Mouse (Mus musculus) v-Abl transformed pro-B cells (cell line): ENCODE data around the gene Usp2.
"Not testable (repeated sequence)": the region's sequence is repeated elsewhere in the genome, so short reads cannot be mapped to it uniquely, and the experiment has no call there.

Experiments
- in situ Hi-C, 2 experiments: fragments of 400-800 bp; cut with MboI; formaldehyde crosslinking; loops; one replicate each; pipeline ENCODE4 v1.15.1; 2025; ENCODE audit not compliant: unreplicated experiment in 2 of 2

Gene Usp2

GRCm38 (mm10) chr9:44111909-44112308, 45.1 kb downstream of the Usp2 start:
- in situ Hi-C loops, result not testable (repeated sequence)

DNA sequence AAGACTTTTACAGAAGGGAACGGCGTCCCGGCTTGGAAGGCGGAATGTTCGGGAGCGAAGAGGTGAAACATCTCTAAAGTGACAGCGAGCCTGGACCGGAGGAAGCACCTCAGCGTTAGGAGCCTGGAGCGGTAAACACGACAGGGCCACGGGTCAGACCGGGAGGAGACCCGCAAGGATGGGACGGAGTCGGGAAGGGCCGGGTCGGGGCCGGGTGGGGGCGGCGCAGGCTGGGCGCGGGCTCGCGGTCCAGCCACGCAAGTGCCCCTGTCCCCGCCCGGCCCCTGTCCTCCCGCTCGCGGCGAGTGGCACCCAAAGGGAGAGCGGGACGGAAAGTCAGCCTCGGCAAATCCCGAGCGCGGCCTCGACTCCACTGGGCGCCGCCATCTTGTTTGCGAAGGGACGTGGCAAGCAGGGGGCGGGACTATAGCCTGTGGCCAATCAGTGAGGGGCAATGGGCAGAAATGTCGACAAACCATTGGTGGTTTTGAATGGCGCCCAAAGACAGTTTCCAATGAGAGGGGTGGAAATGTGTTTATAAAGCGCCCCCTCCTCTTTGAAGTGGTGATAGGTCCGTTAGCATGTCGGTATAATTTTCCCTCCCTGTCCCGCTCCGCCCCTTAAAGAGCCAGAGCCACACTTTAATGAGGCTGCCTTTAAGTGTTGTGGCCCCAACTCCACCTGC, 46.4 kb downstream of the Usp2 start, which contains the start of the genes Gm49380 and Rnf26:
Gene Gm49380 (minus strand): TSS at position 396 of the 685 bp plus-strand sequence.
Gene Rnf26 (minus strand): TSS at position 413 of the 685 bp plus-strand sequence.
- in situ Hi-C loops, result no loop called here

DNA sequence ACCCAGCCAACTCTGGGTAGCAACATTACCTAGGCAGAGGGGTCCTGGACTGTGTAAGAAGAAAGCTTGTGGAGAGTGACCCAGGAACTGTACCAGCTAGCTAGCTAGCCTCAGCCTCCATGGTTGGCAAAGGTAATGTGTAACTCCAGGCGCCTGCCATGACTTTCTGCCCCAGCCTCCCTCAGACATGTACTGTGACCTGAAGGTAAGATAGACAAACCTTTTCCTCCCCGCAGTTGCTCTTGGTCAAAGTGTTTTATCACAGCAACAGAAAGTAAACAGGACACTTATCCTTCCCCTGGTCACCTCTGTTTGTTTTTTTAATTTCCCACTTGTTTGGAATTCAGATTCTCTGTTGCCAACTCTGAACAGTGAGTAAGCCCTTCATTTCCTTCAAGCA, 47.6 kb downstream of the Usp2 start:
- in situ Hi-C loops, result no loop called here

DNA sequence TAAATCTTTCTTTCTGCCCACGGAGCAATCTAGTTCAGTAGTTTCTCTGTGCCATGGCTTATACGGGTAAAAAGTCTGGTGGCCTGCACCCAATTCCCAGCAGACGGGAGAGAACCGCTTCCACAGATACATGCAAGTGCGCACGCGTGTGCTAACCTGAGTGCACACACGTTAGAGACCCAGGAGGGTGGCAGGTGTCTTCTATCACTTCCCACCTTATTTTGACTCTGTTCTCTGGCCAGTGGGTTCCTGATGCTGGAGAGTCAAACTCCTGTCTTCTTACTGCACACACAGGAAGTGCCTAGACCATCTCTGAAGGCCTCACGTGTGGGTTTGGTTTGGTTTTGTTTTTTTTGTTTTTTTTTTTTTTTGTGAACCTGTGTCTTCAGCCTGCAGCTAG, 48.8 kb downstream of the Usp2 start:
- in situ Hi-C loops, result no loop called here

GRCm38 (mm10) chr9:44116182-44116581, 49.4 kb downstream of the Usp2 start:
- in situ Hi-C loops, result no loop called here

DNA sequence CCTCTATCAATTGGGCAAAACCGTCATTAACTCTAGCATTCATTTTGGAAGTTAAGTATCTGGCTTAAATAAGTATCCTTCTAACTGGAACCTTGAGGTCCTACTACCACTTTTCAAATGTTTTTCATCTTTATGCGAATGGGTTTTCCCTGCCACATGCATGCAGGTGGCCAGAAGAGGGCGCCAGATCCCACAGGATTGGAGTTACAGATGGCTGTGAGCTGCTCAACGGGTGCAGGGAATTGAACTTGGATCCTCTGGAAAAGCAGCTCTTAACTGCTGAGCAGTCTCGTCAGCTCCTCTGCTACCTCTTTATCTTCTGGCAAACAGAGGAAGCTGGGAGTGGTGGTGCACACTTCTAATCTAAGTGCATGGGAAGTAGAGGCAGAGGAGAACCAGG, 52.2 kb downstream of the Usp2 start:
- in situ Hi-C loops, result no loop called here

GRCm38 (mm10) chr9:44119948-44120465, 53.2 kb downstream of the Usp2 start:
- in situ Hi-C loops, result loop anchor here (10.0 kb wide), 3 partner anchors 115 to 235 kb away; partner anchors contain the start of genes Cbl (in 1 of the 2) and Nlrx1 (in 1 of the 2)

GRCm38 (mm10) chr9:44124317-44124716, 57.5 kb downstream of the Usp2 start:
- in situ Hi-C loops, result loop anchor here (10.0 kb wide), 3 partner anchors 110 to 230 kb away; partner anchors contain the start of genes Cbl (in 1 of the 2) and Nlrx1 (in 1 of the 2)

GRCm38 (mm10) chr9:44125026-44125425, 58.2 kb downstream of the Usp2 start:
- in situ Hi-C loops, result loop anchor here (5.0 to 10.0 kb wide), 6 partner anchors 110 to 262 kb away; partner anchors contain the start of genes Nlrx1 (in 2 of the 2) and Cbl (in 1 of the 2)

- in situ Hi-C loops, result loop anchor here (5.0 to 10.0 kb wide), 6 partner anchors 109 to 262 kb away; partner anchors contain the start of genes Nlrx1 (in 2 of the 2) and Cbl (in 1 of the 2)
Observed at GRCm38 (mm10) chr9:44125546-44126428, 59.0 kb downstream of the Usp2 start.

GRCm38 (mm10) chr9:44126746-44127145, 59.9 kb downstream of the Usp2 start:
- in situ Hi-C loops, result loop anchor here (5.0 to 10.0 kb wide), 6 partner anchors 108 to 261 kb away; partner anchors contain the start of genes Nlrx1 (in 2 of the 2) and Cbl (in 1 of the 2)

DNA sequence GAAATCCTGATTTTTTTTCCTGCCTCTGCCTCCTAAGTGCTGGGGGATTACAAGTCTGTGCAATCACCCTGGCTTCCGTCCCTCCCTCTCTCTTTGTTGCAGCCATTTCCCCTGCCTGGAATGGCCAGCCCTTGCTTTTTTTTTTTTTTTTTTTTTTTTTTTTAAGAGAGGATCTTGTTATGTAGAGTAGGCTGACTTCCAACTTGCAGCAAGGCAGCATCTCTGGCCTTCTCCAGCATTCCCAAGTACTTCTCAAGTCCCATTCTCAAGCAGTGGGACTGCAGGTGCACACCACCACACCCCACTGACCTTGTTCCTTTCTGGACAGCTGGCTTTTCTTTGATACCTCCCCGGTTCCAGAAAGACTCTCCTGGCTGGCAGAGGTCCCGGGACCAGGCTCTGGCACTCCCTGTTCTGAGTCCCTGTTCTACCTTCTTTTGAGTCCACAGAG, 60.6 kb downstream of the Usp2 start:
- in situ Hi-C loops, result loop anchor here (5.0 to 10.0 kb wide), 6 partner anchors 107 to 260 kb away; partner anchors contain the start of genes Nlrx1 (in 2 of the 2) and Cbl (in 1 of the 2)

DNA sequence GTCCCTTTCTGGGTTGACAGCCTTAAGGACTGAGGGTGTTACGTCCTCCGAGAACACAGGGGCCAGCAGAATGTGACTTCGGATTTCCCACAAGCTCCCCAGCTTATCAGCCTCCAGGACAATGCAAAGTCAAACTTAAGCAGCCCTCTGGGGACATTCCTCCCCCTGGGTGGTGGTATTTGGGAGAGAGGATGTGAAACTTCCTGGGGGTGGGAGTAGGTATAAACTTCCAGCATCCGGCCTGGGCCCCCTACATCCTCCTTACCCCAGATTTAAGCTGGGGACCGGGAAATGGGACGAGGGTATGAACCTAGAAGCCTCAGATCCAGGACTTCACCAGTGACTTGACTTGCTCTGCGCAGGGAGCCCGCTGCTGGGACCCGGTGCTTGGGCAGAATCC, 62.8 kb downstream of the Usp2 start:
- in situ Hi-C loops, result loop anchor here (5.0 to 10.0 kb wide), 6 partner anchors 105 to 258 kb away; partner anchors contain the start of genes Nlrx1 (in 2 of the 2) and Cbl (in 1 of the 2)

GRCm38 (mm10) chr9:44130034-44130433, 63.2 kb downstream of the Usp2 start:
- in situ Hi-C loops, result no loop called here

DNA sequence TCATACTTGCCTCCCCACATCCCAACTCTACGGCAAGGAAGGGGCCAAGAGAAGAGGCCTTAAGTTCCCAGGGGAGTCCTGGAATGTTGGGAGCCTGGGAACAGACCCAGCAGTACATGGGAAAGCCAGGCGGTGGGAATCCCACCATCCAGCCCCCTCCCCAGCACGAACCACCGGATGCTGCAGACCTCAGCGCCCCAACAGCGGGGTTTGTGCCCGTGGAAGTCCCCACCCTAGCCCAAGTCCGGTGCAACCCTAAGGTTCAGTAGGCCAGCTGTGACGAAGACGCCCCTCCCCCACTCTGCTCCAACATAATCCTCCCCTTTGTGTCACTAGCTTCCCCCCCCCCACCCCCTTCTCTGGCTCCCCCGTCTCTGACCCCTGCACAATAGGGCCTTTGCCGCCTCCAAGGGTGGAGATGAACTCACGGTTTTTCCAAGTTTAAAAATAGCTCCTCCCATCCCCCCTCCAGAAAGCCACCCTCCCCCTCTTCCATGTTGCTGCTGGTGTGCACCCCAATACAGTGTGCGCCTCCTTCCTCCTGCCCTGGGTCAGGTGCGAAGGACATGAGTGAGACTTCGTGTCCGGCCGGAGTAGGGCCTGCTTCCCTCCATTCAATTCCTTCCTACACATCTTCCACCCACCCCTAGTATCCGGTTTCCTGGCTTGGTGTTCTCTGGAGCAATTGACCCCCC, 63.9 kb downstream of the Usp2 start:
- in situ Hi-C loops, result no loop called here

GRCm38 (mm10) chr9:44131276-44131590, 64.4 kb downstream of the Usp2 start:
- in situ Hi-C loops, result no loop called here

DNA sequence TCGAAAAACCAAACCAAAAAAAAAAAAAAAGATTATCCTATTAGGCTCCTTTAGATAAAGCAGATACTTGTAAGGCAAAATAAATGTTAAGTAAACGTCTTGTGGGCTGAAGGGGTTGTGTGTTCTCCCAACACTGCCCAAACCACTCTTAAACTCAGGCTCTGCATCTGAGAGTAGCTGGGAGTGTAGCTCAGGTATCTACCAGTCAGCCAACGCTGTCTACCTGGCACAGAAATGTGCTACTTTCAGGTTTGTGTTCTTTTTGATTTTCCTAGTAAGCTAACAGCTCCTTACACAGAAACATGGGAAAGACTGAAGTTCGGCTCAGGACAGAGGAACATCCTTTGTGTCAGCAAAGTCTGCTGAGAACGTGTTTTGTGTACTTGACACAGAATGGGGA, 65.4 kb downstream of the Usp2 start:
- in situ Hi-C loops, result no loop called here

- in situ Hi-C loops, result no loop called here
Observed at GRCm38 (mm10) chr9:44133287-44133686, 66.5 kb downstream of the Usp2 start.

DNA sequence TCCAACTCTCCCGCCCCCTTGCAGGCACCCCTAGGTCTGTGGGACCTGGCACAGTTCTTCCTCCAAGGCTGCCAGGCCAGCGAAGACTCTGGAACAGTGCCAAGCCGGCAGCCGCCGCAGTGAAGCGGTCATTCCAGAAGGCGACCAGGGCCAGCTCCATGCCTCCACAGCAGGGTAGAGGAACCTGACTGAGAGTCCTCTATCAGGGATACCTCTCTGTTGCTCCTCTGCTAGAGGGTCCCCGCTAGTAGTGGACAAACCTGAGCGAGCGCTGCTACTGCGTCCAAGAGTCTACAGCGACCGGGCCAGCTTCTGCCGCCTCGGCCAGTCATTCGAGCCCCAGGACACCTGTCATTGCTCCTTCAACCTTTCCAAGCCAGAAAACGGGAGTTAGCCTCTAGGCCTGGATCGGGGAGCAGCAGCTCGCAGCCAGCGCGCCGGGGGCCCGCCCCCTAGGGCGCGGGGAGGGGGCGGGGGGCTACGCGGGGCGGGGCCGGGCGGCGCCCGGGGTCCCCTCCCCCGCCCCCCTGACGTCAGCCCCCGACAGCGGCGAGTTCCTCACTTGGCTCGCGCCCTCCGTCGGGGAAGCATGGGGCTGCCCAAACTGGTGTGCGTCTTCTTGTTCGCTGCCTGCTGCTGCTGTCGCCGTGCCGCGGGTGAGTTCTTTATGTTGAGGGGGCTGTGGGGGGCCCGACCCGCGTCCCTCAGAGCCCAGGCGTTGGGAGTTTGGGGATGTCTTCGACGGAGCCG, 67.5 kb downstream of the Usp2 start, which contains the start of gene Mcam:
Gene Mcam (plus strand): TSS at position 369 of the 750 bp plus-strand sequence.
- in situ Hi-C loops, result no loop called here
